Mouse (Mus musculus) forebrain, embryonic 15.5 days (tissue): ENCODE results near the gene Fam162a. TPM values are rescaled to one million over a fixed set of nuclear protein-coding genes. Genes with fewer than 3 reads are reported as not detected.
"Not testable (repeated sequence)": the region's sequence is repeated elsewhere in the genome, so short reads cannot be mapped to it uniquely, and the experiment has no call there.

Source experiments
- ATAC-seq: fragments of 200-750 bp; cut with Nextera tagmentation; replicated peaks from 2 replicates; pipeline ENCODE4 v1.8.0; 2017; ENCODE audit warnings: mild to moderate bottlenecking, moderate TSS enrichment, moderate library complexity
- H3K27ac ChIP-seq: fragments of 300-500 bp; sonication (generic); replicated peaks from 2 replicates; pipeline ENCODE4 v1.5.1; 2015; ENCODE audit warnings: mild to moderate bottlenecking, inconsistent platforms
- H3K27me3 ChIP-seq: fragments of 300-500 bp; sonication (generic); 2 replicates; pipeline ENCODE4 v1.6.1; 2015; ENCODE audit warnings: inconsistent platforms
- H3K36me3 ChIP-seq: fragments of 300-500 bp; sonication (generic); 2 replicates; pipeline ENCODE4 v1.6.1; 2015; ENCODE audit warnings: mild to moderate bottlenecking, inconsistent platforms
- H3K4me1 ChIP-seq: fragments of 300-500 bp; sonication (generic); 2 replicates; pipeline ENCODE4 v1.6.1; 2015; ENCODE audit warnings: inconsistent platforms
- H3K4me2 ChIP-seq: fragments of 300-500 bp; sonication (generic); replicated peaks from 2 replicates; pipeline ENCODE4 v1.6.1; 2015; ENCODE audit warnings: mild to moderate bottlenecking, inconsistent platforms
- H3K4me3 ChIP-seq: fragments of 300-500 bp; sonication (generic); 2 replicates; pipeline ENCODE4 v1.5.1; 2015; ENCODE audit warnings: mild to moderate bottlenecking, inconsistent platforms
- H3K9ac ChIP-seq: fragments of 300-500 bp; sonication (generic); replicated peaks from 2 replicates; pipeline ENCODE4 v1.6.1; 2015; ENCODE audit warnings: mild to moderate bottlenecking, inconsistent platforms
- H3K9me3 ChIP-seq: fragments of 300-500 bp; sonication (generic); 2 replicates; pipeline ENCODE4 v1.6.1; 2016; ENCODE audit warnings: inconsistent platforms
- WGBS: fragments of 180-500 bp; shearing (Covaris S2); methylation state at CpG from one replicate; pipeline ENCODE4 v1.1.7; 2015; ENCODE audit warnings: mixed read lengths; 5-methylcytosine and 5-hydroxymethylcytosine counted together
- polyA plus RNA-seq: library from polyadenylated mRNA; unstranded; fragments of >200 nt; fragmentation: Nextera tagmentation; extraction: Ambion mirVana; gene quantifications from 2 replicates; pipeline ENCODE4 v1.2.1, GENCODE M21; 2015

Gene Fam162a
- polyA plus RNA-seq = 169 and 188 TPM in 2 replicates

DNA sequence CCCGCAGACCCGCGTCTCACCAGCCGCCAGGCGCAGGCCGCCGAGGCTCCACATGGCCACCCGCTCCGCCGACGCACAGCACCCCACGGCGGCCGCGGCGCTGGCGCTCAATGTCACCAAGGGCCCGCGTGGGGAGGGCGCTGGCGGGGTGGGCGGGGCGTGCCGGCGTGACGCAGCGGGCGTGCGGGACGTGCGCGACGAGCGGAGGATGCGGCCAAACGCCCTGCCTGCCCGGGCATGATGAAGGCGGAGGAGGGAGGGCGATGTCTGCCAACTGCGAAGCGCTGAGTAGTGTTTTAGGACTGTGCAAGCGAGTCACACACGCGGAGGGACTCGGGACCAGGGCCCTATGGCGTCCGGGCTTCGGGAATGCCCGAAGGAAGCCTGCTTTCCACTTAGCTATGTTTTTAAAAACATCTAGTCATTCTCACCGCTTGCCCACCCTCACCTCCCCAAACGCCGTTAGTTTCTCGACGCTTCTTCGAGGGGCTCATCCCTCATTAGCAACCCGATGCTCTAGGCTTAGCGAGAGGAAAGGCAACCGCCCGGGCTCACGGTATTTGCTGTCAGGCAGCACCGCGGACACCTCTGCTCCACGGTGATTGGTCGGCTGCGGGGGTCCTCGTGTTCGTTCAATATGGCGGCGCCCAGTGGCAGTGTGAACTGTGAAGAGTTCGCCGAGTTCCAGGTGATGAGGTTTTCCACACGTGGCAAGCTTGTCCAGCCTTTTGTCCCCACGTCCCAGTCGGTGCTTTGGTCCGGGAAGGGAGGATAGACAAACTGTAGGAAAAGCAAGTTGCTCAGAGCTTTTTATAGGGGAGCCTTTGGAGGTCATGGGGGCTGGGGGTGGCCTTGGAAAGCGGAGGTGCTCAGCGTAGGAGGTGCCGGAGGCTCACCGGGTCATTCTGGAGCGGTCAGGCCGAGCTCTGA is at the start of gene Fam162a, which contains the start of gene Ccdc58:
Fam162a (minus strand) TSS at position 145 of the 930 bp plus-strand sequence.
Ccdc58 (plus strand) TSS at position 236 of the 930 bp plus-strand sequence.
- WGBS = under 1% methylated on average over 80 of the region's 81 CpGs
- peak within 1 kb of the TSS; percentile 84 for H3K9ac ChIP-seq
- peak within 1 kb of the TSS; percentile 80 for H3K4me2 ChIP-seq
- H3K36me3 ChIP-seq = no peaks in the 10 kb centered on the region
- peaks cover 32% of the 10 kb centered on the region for H3K4me1 ChIP-seq
- H3K4me3 ChIP-seq = peak within 1 kb of the TSS; percentile 63
- no peaks in the 10 kb centered on the region for H3K9me3 ChIP-seq
- H3K27ac ChIP-seq = peak within 1 kb of the TSS; percentile 99
- ATAC-seq = peak; percentile 97
- no peaks in the 10 kb centered on the region for H3K27me3 ChIP-seq

- not testable (repeated sequence) for ATAC-seq, H3K4me3 ChIP-seq
These were observed 44.4 kb upstream of the Fam162a start for GRCm38 (mm10) chr16:36115751-36116150.

DNA sequence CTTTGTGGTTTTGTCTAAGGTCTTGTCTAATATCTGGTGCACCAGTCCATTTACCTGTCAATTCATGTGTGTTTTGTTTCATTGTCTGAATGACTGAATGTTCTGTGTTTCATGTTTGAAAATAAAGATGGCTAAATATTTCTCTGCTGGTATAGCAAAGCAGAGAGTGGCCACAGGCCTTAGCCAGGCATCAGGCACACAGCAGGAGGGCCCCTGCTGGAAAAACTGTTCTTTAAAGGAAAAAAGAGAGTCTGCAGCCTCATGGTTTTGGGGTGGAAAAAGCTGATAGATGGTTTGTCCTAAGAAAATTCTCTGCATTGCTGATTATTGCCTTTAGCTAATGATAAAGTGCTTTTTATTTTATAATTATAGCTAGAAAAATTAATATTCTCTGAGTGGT is 40.1 kb upstream of the Fam162a start:
- not testable (repeated sequence) for H3K27ac ChIP-seq, H3K27me3 ChIP-seq, H3K9me3 ChIP-seq, H3K4me3 ChIP-seq, ATAC-seq, H3K9ac ChIP-seq, H3K4me2 ChIP-seq, H3K36me3 ChIP-seq, H3K4me1 ChIP-seq

More at GRCm38 (mm10) chr16:36115751-36116150, 44.4 kb upstream of the Fam162a start:
- not testable (repeated sequence) for H3K4me1 ChIP-seq, H3K27ac ChIP-seq, H3K9ac ChIP-seq, H3K36me3 ChIP-seq, H3K27me3 ChIP-seq, H3K9me3 ChIP-seq, H3K4me2 ChIP-seq
- WGBS = 91% methylated on average over 6 of the region's 6 CpGs

GRCm38 (mm10) chr16:36102211-36102610 is 30.8 kb upstream of the Fam162a start:
- no peak overlapping the region for H3K4me3 ChIP-seq
- H3K9me3 ChIP-seq = no peaks in the 10 kb centered on the region
- no peak overlapping the region for H3K4me2 ChIP-seq
- ATAC-seq = no peak
- H3K9ac ChIP-seq = no peak overlapping the region
- H3K36me3 ChIP-seq = no peaks in the 10 kb centered on the region
- H3K27ac ChIP-seq = no peak overlapping the region
- WGBS = 84% methylated on average over 1 of the region's 1 CpGs
- no peaks in the 10 kb centered on the region for H3K27me3 ChIP-seq
- H3K4me1 ChIP-seq = no peaks in the 10 kb centered on the region

DNA sequence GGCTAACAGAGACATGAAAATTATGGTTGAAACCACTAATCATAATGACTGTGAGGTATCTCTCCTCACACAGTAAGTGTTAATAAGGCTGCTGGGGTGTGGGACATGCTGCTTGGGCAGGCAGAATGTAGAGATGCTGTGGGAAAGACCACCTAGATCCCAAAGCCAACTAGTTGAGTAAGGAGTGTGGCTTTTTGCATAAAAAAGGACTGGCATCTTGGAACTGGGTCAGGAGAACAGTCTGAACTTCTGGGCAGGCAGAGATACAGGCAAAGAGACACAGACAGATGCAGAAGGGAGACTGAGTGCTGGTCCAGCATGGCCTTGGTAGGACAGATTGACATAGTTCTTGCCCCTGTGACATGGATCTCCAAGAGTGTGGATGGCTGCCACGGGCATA is 30.1 kb upstream of the Fam162a start:
- H3K36me3 ChIP-seq = no peaks in the 10 kb centered on the region
- no peak for ATAC-seq
- no peaks in the 10 kb centered on the region for H3K4me1 ChIP-seq
- H3K9ac ChIP-seq = no peak overlapping the region
- no peaks in the 10 kb centered on the region for H3K9me3 ChIP-seq
- 85% methylated on average over 1 of the region's 1 CpGs for WGBS
- no peaks in the 10 kb centered on the region for H3K27me3 ChIP-seq
- no peak overlapping the region for H3K4me2 ChIP-seq
- no peak overlapping the region for H3K27ac ChIP-seq
- no peak overlapping the region for H3K4me3 ChIP-seq

- H3K4me3 ChIP-seq, H3K4me1 ChIP-seq, ATAC-seq, H3K4me2 ChIP-seq, H3K27me3 ChIP-seq, H3K9me3 ChIP-seq, H3K9ac ChIP-seq, H3K36me3 ChIP-seq, H3K27ac ChIP-seq: not testable (repeated sequence)
- WGBS = 94% methylated on average over 12 of the region's 12 CpGs
These were observed 26.6 kb upstream of the Fam162a start for GRCm38 (mm10) chr16:36097813-36098499.

DNA sequence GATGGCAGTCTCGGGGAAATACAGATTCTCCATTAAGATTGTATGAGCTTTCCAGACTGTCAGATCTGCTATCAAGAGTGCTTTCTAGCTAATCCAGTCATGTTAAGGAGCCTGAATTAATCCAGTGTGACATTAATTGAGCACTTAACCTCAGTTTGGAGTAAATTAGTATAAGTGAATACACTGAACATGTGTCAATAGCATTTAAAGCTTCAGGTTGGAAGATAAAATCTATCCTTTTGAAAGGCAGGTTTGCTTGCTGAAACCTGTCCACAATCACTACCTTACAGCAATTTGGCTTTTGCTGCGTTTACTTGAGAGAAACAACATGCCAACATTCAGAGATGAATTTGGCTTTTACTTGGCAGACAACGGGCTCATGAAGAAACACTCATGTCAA is 22.7 kb upstream of the Fam162a start:
- 84% methylated on average over 3 of the region's 3 CpGs for WGBS

DNA sequence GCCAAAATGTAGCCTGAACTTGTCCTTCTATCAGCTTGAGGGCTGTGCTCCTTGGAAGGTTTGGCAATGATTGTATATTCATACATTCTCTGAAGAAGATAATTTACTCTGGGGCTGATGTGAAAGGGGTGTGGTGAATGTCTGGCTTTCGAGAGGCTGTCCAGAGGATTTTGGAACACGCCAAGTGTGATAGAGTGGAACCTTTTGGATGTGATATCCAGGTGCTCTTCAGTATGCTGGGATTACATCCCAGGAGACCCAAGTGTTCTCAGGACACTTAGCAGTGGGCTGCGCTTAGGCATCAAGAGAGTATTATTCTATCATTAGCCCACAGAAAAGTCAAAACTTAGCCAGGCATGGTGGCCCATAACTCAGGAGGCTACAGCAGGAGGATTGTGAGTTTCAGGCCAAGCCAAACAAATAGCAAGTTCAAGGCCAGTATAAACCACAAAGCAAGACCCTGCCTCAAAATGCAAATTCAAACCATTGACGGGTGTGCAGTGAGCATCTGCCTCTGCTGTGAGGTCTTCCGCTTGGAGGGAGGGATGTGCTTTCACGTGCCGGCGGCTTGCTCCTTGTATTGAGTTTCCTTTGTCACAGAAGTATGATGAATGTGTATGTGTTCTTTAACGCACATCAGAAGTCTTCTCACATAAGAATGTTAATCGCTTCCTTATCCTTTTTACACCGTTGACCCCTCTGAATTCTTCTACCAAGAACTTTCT is 19.6 kb upstream of the Fam162a start:
- Histone ChIP-seq H3K27ac (no peak overlapping the region), H3K4me2 (no peak overlapping the region), H3K9me3 (no peaks in the 10 kb centered on the region), H3K36me3 (peaks cover 11% of the 10 kb centered on the region), H3K9ac (no peak overlapping the region), H3K27me3 (no peaks in the 10 kb centered on the region), H3K4me1 (no peaks in the 10 kb centered on the region), H3K4me3 (no peak overlapping the region)
- ATAC-seq = no peak
- WGBS = 86% methylated on average over 11 of the region's 11 CpGs

More for the DNA sequence above, 22.7 kb upstream of the Fam162a start:
- H3K27ac ChIP-seq = no peak overlapping the region
- H3K36me3 ChIP-seq = no peaks in the 10 kb centered on the region
- H3K27me3 ChIP-seq = no peaks in the 10 kb centered on the region
- H3K9ac ChIP-seq = no peak overlapping the region
- H3K9me3 ChIP-seq = no peaks in the 10 kb centered on the region
- no peak for ATAC-seq
- H3K4me1 ChIP-seq = no peaks in the 10 kb centered on the region
- no peak overlapping the region for H3K4me2 ChIP-seq
- no peak overlapping the region for H3K4me3 ChIP-seq

DNA sequence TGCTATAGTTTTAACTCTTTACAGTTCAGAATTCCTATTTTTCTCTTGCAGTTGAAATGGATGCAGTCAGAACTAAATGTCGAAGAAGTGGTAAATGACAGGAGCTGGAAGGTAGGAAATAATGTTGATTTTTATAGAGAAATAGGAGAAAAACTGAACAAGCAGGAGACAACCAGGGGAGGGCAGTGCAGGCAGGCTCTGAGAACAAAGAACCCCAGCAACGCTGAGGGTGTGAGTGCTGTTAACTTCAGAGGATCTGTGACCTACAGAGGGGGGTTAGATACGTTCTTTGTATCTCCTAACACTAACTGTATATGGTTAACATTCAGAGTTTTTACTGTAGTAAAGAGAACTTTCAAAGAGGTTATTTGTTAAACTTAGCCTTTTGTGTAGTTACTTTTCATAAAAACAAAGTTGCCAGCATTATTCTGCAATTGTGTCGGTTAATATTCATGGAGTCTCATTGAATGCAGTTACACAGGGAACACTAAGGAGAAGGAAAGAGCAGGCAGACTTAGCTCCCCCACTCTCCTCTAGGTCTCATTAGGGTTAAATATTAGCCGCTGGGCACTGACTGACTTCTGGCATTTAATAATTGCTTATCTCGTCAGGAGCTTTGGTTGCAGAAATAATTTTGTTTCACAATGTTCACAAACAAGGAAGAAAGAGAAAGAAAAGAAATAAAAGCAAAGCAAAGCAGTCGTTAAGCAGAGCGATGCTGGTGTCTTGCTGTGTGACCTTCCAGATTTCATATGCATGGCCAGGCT is 18.6 kb upstream of the Fam162a start:
- ATAC-seq = no peak
- no peak overlapping the region for H3K4me3 ChIP-seq
- no peaks in the 10 kb centered on the region for H3K9me3 ChIP-seq
- H3K27me3 ChIP-seq = no peaks in the 10 kb centered on the region
- no peak overlapping the region for H3K4me2 ChIP-seq
- peaks cover 18% of the 10 kb centered on the region for H3K36me3 ChIP-seq
- H3K9ac ChIP-seq = no peak overlapping the region
- H3K27ac ChIP-seq = no peak overlapping the region
- WGBS = 52% methylated on average over 8 of the region's 8 CpGs
- H3K4me1 ChIP-seq = no peaks in the 10 kb centered on the region

DNA sequence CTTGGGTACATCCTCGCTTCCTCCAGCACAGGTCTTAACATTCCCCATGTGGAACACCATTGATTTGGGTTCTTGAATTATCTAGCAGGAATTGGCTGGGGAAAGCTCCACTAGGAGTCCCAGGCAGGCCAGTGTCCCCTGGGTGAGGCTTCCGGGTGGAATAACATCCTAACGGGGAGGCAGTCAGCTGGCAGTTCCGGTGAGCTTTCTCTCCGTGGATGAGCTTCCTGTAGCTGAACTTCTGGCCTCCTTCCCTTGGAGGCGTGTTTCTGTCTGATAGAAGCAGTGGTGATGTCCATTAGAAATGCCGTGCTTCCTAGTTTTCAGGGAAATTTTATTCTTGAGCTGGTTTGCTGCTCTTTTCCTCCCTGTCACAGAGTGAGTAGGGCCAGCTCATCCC is 17.7 kb upstream of the Fam162a start:
- no peak overlapping the region for H3K27ac ChIP-seq
- no peak for ATAC-seq
- no peak overlapping the region for H3K4me3 ChIP-seq
- no peaks in the 10 kb centered on the region for H3K27me3 ChIP-seq
- no peak overlapping the region for H3K9ac ChIP-seq
- no peak overlapping the region for H3K4me2 ChIP-seq
- H3K9me3 ChIP-seq = no peaks in the 10 kb centered on the region
- no peaks in the 10 kb centered on the region for H3K4me1 ChIP-seq
- 90% methylated on average over 7 of the region's 7 CpGs for WGBS
- H3K36me3 ChIP-seq = peaks cover 18% of the 10 kb centered on the region

- ATAC-seq = no peak
- Histone ChIP-seq H3K4me1 (no peaks in the 10 kb centered on the region), H3K27me3 (no peaks in the 10 kb centered on the region), H3K27ac (no peak overlapping the region), H3K9ac (no peak overlapping the region), H3K4me2 (no peak overlapping the region), H3K4me3 (no peak overlapping the region), H3K36me3 (peaks cover 18% of the 10 kb centered on the region), H3K9me3 (no peaks in the 10 kb centered on the region)
- WGBS = 92% methylated on average over 4 of the region's 4 CpGs
These were observed 16.5 kb upstream of the Fam162a start for GRCm38 (mm10) chr16:36087846-36088245.
